Mouse (Mus musculus): Measurements from ENCODE around the gene Klc4.

DNA sequence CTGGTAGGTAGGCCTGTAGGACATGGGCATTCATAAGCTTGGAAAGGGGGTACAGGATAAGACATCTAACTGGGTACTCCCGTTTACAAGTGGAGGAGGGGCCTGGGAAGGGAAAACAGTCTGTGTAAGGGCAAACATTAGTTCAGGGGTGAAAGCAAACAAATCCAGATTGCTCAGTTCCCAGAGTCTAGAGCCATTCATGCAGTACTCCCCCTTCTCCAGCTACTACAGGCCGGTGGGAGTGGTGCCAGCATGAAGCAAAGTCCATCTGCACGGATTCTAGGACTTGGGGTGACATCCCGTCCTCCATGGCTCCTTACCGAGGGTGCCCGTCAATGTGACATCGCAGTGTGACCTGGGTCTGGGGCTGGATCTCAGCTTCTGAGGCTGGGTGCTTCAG lies 55.4 kb downstream of the Klc4 start:
- TF ChIP-seq EP300 (IDR thresholded peaks at IDR 0.05; ENCODE audit: low read depth) (no peak), CTCF (IDR thresholded peaks at IDR 0.05; ENCODE audit: low read depth) (no peak)
